Mouse (Mus musculus) thymus, adult 2 months (tissue): ENCODE measurements around the gene Adgrl3.

Source experiments
- CTCF ChIP-seq: fragments of 200-500 bp; IDR thresholded peaks from 2 replicates; pipeline ENCODE4 v1.5.1; 2012; ENCODE audit warnings: mild to moderate bottlenecking, control low read depth, low read length, moderate library complexity, borderline replicate concordance; ENCODE audit not compliant: control insufficient read depth, poor library complexity, insufficient read depth; ENCODE audit errors: extremely low read depth
- POLR2A ChIP-seq: fragments of 200-500 bp; IDR thresholded peaks from 2 replicates; pipeline ENCODE4 v1.6.1; 2012; ENCODE audit warnings: mild to moderate bottlenecking, low read length, control low read depth, moderate library complexity; ENCODE audit not compliant: control insufficient read depth, poor library complexity, insufficient read depth; ENCODE audit errors: extremely low read depth

DNA sequence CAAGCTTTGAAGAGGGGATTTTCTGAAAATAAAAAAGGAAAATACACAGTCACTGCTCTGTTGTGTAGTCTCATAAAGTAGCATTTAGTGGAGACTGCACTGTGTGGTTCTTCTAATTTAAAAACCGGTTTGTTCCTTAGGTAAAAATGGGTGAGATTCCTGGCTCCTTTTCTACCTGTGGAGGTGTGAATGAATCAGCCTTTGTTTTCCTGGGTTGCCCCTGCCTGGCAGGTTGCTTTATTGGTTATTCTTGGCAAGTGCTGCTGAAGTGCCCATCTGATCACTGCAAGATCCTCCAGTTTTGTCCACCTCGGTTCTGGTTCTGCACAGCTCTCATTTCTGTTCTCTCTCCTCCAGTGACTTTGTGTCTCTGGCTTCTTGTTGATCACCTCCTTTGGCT is 136.3 kb downstream of the Adgrl3 start:
- TF ChIP-seq CTCF (no peak), POLR2A (no peak)
